Mouse (Mus musculus): Measurements from ENCODE around the gene Bcl11a. TPM values are rescaled to one million over a fixed set of nuclear protein-coding genes. Genes with fewer than 3 reads are reported as not detected.

Bcl11a gene
- polyA plus RNA-seq, 1 experiment from 2014 or later: 14.0 TPM

GRCm38 (mm10) chr11:24217741-24218333, 140.0 kb downstream of the Bcl11a start:
- H3K4me2 ChIP-seq: no peak overlapping the region
- no peaks in the 10 kb centered on the region for H3K36me3 ChIP-seq
- H3K9me3 ChIP-seq (replicated peaks): no peaks in the 10 kb centered on the region
- H3K27me3 ChIP-seq: no peaks in the 10 kb centered on the region
- H3K4me3 ChIP-seq: no peak overlapping the region
- H3K4me1 ChIP-seq (replicated peaks): 0 out of 2 replicates have a peak, but pooled peaks cover 3% of the 10 kb centered on the region
- no peak for ATAC-seq (replicated peaks; ENCODE audit: insufficient number of reproducible peaks, insufficient read depth, low FRiP score, low read depth)
- 85% methylated on average over 6 of the region's 6 CpGs for WGBS
- H3K27ac ChIP-seq: no peak overlapping the region
- no peak overlapping the region for H3K9ac ChIP-seq

- no peak for ATAC-seq (replicated peaks; ENCODE audit: insufficient number of reproducible peaks, insufficient read depth, low FRiP score, low read depth)
- H3K4me3 ChIP-seq: no peak overlapping the region
- WGBS: 62% methylated on average over 4 of the region's 4 CpGs
- no peak overlapping the region for H3K4me2 ChIP-seq
- H3K27me3 ChIP-seq: no peaks in the 10 kb centered on the region
- no peak overlapping the region for H3K9ac ChIP-seq
- H3K9me3 ChIP-seq (replicated peaks): no peaks in the 10 kb centered on the region
- no peak overlapping the region for H3K27ac ChIP-seq
- no peaks in the 10 kb centered on the region for H3K36me3 ChIP-seq
- no peaks in the 10 kb centered on the region for H3K4me1 ChIP-seq (replicated peaks)
Measured at GRCm38 (mm10) chr11:24221601-24222307, 143.9 kb downstream of the Bcl11a start.

Other genes with a start within 250 kb of the Bcl11a start
- gene Papolg, start 182.8 kb upstream of the Bcl11a start, polyA plus RNA-seq (2015; fragmentation: Nextera tagmentation; extraction: Ambion mirVana): 8.7 and 9.1 TPM in 2 replicates
- gene A830031A19Rik, start 3.0 kb upstream of the Bcl11a start, polyA plus RNA-seq (2015; fragmentation: Nextera tagmentation; extraction: Ambion mirVana): not detected in 2 replicates